Mouse (Mus musculus): ENCODE data around the gene Prima1.
A peak's percentile ranks its signal among the peaks of the same experiment; 100 is the strongest.

Gene Prima1

GRCm38 (mm10) chr12:103242083-103242581, at the start of gene Prima1:
Gene Prima1, minus strand, starts transcription at chr12:103242150.
- no peak for DNase-seq (ENCODE audit: extremely low read depth, insufficient read length, low spot score)

- no peak for DNase-seq (ENCODE audit: extremely low read depth, insufficient read length, low spot score)
These were observed 45.3 kb upstream of the Prima1 start for GRCm38 (mm10) chr12:103287276-103287675.

GRCm38 (mm10) chr12:103283411-103283810, 41.5 kb upstream of the Prima1 start:
- no peak for DNase-seq (ENCODE audit: extremely low read depth, insufficient read length, low spot score)

GRCm38 (mm10) chr12:103282936-103283335, 41.0 kb upstream of the Prima1 start:
- DNase-seq (ENCODE audit: extremely low read depth, insufficient read length, low spot score) = no peak

GRCm38 (mm10) chr12:103281912-103282311, 40.0 kb upstream of the Prima1 start:
- DNase-seq (ENCODE audit: extremely low read depth, insufficient read length, low spot score) = peak; percentile 77

GRCm38 (mm10) chr12:103281491-103281890, 39.5 kb upstream of the Prima1 start:
- peak; percentile 63 for DNase-seq (ENCODE audit: extremely low read depth, insufficient read length, low spot score)

- no peak for DNase-seq (ENCODE audit: extremely low read depth, insufficient read length, low spot score)
These were observed 34.5 kb upstream of the Prima1 start for GRCm38 (mm10) chr12:103276422-103276821.

- no peak for DNase-seq (ENCODE audit: extremely low read depth, insufficient read length, low spot score)
These were observed 31.8 kb upstream of the Prima1 start for GRCm38 (mm10) chr12:103273732-103274131.

GRCm38 (mm10) chr12:103273051-103273450, 31.1 kb upstream of the Prima1 start:
- DNase-seq (ENCODE audit: extremely low read depth, insufficient read length, low spot score) = no peak

- DNase-seq (ENCODE audit: extremely low read depth, insufficient read length, low spot score) = no peak
These were observed 30.2 kb upstream of the Prima1 start for GRCm38 (mm10) chr12:103272176-103272575.

GRCm38 (mm10) chr12:103266605-103267004, 24.7 kb upstream of the Prima1 start:
- no peak for DNase-seq (ENCODE audit: extremely low read depth, insufficient read length, low spot score)

GRCm38 (mm10) chr12:103262017-103262865, 20.3 kb upstream of the Prima1 start:
- no peak for DNase-seq (ENCODE audit: extremely low read depth, insufficient read length, low spot score)

GRCm38 (mm10) chr12:103252901-103253434, 11.0 kb upstream of the Prima1 start:
- DNase-seq (ENCODE audit: extremely low read depth, insufficient read length, low spot score) = no peak

GRCm38 (mm10) chr12:103251151-103251550, 9.2 kb upstream of the Prima1 start:
- DNase-seq (ENCODE audit: extremely low read depth, insufficient read length, low spot score) = no peak

- no peak for DNase-seq (ENCODE audit: extremely low read depth, insufficient read length, low spot score)
These were observed 8.4 kb upstream of the Prima1 start for GRCm38 (mm10) chr12:103250333-103250732.

GRCm38 (mm10) chr12:103243041-103243440, 1.1 kb upstream of the Prima1 start:
- no peak for DNase-seq (ENCODE audit: extremely low read depth, insufficient read length, low spot score)

- DNase-seq (ENCODE audit: extremely low read depth, insufficient read length, low spot score) = no peak
These were observed 658 bp upstream of the Prima1 start for GRCm38 (mm10) chr12:103242591-103243025.

GRCm38 (mm10) chr12:103241311-103242082, 453 bp downstream of the Prima1 start:
- DNase-seq (ENCODE audit: extremely low read depth, insufficient read length, low spot score) = no peak

GRCm38 (mm10) chr12:103238924-103239460, 3.0 kb downstream of the Prima1 start:
- DNase-seq (ENCODE audit: extremely low read depth, insufficient read length, low spot score) = no peak

GRCm38 (mm10) chr12:103235856-103236255, 6.1 kb downstream of the Prima1 start:
- DNase-seq (ENCODE audit: extremely low read depth, insufficient read length, low spot score) = no peak

- no peak for DNase-seq (ENCODE audit: extremely low read depth, insufficient read length, low spot score)
These were observed 6.7 kb downstream of the Prima1 start for GRCm38 (mm10) chr12:103235251-103235650.
